Mouse (Mus musculus): Measurements from ENCODE around the gene Alyref. TPM values are rescaled to one million over a fixed set of nuclear protein-coding genes. Genes with fewer than 3 reads are reported as not detected.

The Alyref gene
- 56.2 and 57.6 TPM in 2 replicates for polyA plus RNA-seq (2012; rRNA removed)

DNA sequence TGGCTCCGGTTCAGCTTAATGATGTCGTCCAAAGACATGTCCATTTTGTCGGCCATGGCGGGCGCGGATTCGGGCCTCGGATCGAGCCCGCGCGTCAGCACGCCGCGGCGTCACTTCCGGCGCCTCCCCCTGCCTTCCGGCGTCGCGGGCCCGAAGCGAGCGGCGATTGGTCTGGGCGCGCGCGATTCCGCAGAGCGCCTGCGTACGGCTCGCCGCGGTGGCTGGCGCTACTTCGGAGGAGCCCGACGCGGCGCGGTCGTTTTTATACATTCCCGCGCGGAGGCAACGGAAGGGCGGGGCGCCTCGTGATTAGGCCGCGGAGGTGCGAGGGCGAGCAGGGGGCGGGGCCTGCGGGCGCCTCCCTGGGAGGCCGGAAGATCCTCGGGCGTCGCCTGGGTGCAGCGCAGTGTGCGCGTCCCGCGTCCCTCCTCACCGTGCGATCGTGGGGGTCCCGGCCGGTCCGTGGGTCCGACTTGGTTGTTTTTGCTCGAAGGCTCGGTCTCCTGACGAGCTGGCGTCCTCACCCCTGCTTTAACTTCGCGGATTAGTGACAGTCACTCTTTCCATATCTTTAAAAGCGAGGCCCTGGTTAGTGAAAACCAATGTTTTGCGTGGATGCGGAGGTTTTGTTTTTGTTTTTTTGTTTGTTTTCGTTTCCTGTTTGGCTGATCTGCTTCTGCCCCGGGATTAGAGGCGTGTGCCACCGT lies at the start of gene Alyref, which contains the start of gene Anapc11:
Alyref (minus strand) TSS at position 83 of the 707 bp plus-strand sequence.
Anapc11 (plus strand) TSS at position 139 of the 707 bp plus-strand sequence.
- DNase-seq (ENCODE audit: low spot score) = peak; percentile 89

DNA sequence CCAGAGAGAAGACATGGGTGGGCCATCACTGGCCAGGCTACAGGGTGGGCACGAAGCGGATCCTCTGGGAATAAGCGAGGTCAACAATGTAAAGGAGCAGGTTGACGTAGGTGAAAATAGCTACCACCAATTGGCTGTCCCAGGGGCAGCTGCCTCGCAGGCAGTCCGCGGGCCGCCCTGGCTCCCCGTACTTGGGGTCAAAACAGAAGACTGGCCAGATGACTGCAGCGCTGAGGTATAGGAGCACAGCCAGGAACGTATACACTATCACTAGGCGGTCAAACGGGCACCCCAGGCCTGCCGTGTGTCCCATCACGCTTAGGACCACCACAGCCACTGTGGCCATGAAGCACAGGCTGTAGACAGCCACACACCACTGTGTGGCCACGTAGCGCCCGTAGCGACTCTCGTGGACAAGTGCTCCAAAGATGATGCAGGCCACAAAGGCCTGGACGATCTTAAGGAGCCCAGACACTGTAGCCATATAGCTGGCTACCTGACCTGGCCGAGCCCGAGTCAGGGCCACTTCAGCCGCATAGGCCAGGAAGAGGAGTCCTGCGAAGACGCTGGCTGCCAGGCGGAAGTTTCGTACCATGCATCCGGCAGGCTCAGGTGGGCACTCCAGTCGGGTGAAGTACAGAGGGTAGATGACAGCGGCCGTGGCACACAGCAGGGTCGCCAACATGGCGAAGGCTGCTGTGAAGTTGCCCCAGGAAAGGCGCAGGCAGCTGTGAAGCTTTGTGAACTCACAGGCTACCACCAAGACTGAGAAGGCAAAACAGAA lies 49.1 kb upstream of the Alyref start:
- DNase-seq (ENCODE audit: low spot score) = no peak

GRCm38 (mm10) chr11:120643601-120643987 lies 45.4 kb upstream of the Alyref start, which contains the start of gene Pycr1:
Gene Pycr1 (minus strand): TSS chr11:120643769.
- DNase-seq (ENCODE audit: low spot score) = peak; percentile 85

DNA sequence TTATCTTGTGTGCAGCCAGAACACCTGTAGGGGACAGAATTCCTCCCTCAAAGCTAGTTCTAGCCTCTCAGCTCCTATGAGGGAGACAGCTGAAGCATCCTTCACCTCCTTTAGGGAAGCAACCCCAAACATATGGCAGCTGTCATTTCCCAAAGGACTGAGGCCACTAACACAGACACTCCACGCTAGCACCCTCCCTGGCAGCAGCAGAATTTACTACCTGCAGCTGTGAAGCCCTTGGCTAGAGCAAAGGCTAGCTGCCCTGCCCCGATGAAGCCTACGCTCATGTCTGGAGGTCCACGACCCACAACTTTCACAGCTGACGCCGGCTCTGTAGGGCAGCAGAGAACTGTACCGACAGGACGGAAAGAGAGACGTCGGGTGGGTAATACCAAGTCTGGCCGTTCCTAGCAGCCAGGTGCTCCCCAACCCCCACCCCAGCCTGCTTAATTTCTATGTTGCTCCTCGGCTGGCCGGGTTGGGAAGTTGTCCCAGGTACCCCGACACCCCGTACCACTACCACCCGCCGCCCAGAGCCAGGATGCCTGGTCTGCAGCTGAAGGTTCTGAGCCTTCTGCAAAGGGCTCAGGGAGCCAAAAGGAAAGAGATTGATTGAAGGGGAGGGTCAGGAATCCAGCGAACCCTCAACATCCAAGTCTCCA lies 44.9 kb upstream of the Alyref start:
- no peak for DNase-seq (ENCODE audit: low spot score)

DNA sequence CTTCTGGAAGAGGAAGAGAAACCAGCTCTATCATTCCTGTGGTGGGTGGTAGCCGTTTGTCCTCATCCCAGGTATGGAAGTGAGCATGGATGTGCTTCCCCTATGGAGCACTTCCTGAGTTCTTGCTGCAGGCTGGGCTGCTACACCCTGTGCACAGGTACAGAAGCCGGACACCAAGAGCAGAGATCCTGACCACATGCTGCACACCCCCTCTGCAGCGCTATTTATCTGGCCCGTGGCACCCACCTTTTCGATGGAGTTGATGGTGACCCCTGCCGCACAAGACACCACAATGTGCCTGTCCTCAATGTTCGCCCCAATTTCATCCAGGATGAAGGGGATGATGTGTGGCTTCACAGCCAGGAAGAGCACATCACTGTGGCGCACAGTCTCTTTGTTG lies 43.7 kb upstream of the Alyref start:
- no peak for DNase-seq (ENCODE audit: low spot score)

- no peak for DNase-seq (ENCODE audit: low spot score)
Measured at GRCm38 (mm10) chr11:120641255-120641654, 43.1 kb upstream of the Alyref start.

DNA sequence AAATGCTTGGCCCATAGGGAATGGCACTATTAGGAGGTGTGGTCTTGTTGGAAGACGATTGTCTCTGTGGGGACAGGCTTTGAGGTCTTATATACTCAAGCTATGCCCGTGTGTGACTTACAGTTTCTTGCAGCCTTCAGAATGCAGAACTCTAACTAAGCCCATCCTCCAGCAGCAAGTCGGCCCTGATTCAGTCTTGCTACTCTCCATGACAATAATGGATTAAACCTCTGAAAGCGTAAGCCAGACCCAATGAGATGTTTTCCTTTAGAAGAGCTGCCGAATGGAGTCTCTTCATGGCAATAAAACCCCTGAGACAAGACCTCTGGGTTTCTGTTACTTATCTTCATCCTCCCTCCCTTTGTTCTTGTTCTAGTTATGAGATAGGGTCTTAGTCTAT lies 36.6 kb upstream of the Alyref start:
- DNase-seq (ENCODE audit: low spot score) = no peak

DNA sequence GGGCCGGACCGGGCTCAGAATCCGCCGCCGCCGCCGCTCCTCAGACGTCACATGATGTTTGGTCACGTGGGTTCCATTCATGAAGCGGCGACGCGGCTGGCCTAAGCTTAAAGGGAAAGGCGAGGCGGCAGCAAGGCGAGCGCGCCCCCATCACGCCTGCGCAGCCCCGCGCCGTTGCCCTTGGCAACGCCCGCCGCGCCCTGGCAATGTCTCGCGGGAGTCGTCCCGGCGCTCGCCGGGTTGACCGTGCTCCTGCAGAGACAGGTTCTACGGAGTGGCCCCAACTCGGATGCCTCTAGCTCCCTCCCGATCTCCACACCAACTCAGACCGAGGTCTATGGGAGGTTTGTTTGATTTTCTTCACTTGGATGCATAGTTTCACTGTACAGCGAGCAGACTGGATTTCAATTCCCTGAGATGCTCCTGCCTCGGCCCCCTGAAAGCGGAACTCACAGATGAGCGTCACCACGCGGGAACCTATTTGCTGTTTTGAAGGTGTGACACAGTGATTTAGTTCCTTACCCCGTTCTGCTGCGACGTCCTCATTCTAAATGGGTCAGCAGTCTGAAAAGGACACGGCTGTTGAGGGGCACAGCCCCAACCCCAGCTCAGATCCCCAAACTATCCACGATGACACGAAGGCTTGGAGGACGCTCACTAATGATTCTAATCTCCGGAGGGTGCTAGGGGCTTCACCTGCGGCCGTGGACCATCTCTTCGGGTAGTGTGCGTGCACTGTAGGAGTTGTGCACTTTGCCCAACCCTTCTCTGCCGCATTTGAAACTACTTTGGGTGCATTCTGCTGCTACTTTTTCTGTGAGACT lies 35.6 kb upstream of the Alyref start, which contains the start of gene Mafg:
Mafg (minus strand) TSS at position 81 of the 824 bp plus-strand sequence.
- DNase-seq (ENCODE audit: low spot score) = peak; percentile 80

- peak; percentile 72 for DNase-seq (ENCODE audit: low spot score)
Measured at GRCm38 (mm10) chr11:120632559-120633519, 34.7 kb upstream of the Alyref start.

DNA sequence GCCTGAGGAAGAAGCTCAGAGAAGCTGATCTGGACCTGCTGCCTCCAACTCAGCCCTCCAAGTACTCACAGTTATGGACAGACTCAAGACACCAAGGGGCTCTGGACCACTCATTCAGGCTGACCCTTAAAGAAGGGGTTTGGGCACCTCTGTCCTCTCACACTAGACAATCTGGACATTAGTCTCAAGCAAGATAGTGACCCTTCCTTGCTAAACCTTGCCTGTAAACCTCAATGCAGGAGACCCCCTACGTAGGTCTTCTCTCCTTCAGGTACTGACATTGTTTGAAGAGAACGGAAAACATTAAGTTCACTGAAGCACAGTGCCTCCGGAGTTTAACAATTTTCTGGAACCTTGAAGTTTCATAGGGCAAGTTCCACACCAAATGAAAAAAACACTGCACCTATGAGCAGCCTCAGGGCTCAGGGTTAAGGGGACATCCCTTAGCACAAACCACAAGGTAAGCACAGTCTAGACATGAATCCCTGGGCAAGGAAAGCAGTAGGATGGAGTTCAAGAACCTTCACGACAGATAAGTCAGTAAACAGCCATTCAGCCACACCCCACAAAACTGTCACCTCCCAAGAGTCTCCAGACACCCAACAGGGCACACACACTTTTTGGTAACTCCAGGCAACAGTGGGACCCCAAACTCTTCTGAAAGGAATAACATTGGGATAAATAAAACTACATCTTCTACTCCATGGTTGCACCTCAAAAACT lies 33.7 kb upstream of the Alyref start:
- DNase-seq (ENCODE audit: low spot score) = no peak

GRCm38 (mm10) chr11:120630881-120631725 lies 32.9 kb upstream of the Alyref start:
- no peak for DNase-seq (ENCODE audit: low spot score)

GRCm38 (mm10) chr11:120630401-120630871 lies 32.3 kb upstream of the Alyref start:
- no peak for DNase-seq (ENCODE audit: low spot score)

DNA sequence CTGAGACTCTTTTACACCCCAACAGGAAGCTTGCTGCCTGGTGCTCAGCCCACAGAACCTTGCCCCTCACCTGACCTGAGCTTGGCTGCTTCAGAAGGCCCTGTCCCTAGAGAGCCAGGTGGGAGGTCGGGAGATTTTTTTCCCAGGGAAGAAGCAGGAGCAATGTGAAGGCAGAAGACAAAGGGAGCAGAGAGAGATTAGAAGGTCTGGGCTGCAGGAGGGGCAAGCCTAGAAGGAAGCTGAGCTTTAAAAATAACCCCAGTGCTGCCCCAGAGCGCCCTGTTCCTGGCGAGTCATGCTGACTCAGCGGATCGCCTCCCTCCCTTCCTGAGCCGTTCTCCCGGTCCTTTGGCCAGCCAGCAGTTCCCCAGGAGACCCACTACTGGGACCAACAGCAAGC lies 31.7 kb upstream of the Alyref start:
- DNase-seq (ENCODE audit: low spot score) = no peak

DNA sequence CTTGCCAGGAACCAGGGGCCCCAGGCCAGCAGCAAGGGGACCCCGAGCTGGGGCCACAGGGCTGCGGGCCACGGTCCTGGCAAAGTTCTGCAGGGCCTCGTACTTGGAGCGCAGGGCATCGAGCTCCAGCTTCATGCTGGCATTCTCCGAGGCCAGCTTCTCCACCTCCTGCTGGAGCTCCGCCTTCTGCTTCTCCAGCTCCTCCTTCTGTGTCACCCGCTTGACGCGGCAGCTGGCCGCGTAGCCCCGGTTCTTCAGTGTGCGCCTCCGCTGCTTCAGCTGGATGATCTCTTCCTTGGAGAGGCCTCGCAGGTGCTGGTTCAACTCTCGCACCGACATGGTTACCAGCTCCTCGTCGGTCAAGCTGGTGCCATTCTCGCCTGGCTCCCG lies 31.2 kb upstream of the Alyref start:
- DNase-seq (ENCODE audit: low spot score) = no peak

DNA sequence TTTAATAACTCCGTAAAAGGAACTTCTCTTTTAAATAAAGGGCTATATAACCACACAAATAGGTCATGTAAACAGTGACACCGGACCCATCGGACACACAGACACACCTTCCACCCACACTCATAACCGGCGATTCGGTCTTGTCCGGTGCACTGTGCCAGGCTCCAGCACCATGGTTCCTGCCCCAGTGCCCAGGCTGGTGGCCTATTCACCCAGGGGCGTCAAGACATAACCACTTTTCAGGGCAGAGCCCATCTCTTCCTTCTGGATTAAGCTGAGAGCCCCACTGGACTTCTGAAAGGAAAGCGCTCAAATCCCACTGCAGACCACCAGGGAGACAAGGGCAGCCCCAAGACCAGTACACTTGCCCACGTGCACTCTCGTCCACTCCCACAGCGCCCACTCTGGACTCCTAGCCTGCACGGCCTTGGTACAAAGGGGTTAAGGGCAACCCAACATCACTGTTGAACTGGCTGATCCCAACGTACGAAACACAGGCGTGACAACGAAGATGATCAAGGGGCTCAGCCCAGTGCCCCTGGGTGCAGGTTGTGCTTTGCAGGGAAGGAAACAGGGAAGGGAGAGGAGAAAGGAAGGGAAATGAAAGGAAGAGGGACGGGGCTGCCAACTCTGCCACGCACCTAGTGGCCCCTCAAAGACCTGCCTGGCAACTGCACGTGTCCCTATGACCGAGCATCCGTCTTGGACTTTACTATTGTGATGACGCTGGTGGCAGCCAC lies 30.6 kb upstream of the Alyref start:
- no peak for DNase-seq (ENCODE audit: low spot score)

- peak; percentile 20 for DNase-seq (ENCODE audit: low spot score)
Measured at GRCm38 (mm10) chr11:120627468-120628300, 29.5 kb upstream of the Alyref start.

Measured in urinary bladder, adult 2 months (tissue).